Mouse (Mus musculus) megakaryocyte-erythroid progenitor cell, adult 5-6 weeks (primary cell): Measurements from ENCODE around the gene Camta1. TPM values are rescaled to one million over a fixed set of nuclear protein-coding genes. Genes with fewer than 3 reads are reported as not detected.

Experiments
- ATAC-seq: replicated peaks from 2 replicates; pipeline ENCODE4 v1.8.0; 2016; ENCODE audit warnings: mild to moderate bottlenecking, inconsistent platforms; ENCODE audit not compliant: severe bottlenecking, poor library complexity, low FRiP score, low TSS enrichment
- total RNA-seq, 2 experiments: library from RNA; stranded (forward) in 1 of 2; stranded (reverse) in 1 of 2; fragments of 200-1000, 215-1000 nt in 1 of 2; fragments of >200 nt in 1 of 2; fragmentation: Nextera tagmentation in 1 of 2; gene quantifications; 2 replicates each; pipeline ENCODE4 v1.2.3; 2014 to 2017

The Camta1 gene
- total RNA-seq, 2 experiments from 2014 or later, result 52.1 to 68.4 TPM

GRCm38 (mm10) chr4:151634771-151635170 is 226.9 kb downstream of the Camta1 start:
- no peak for ATAC-seq

GRCm38 (mm10) chr4:151633795-151634194 is 227.9 kb downstream of the Camta1 start:
- no peak for ATAC-seq

- ATAC-seq, result no peak
Observed at GRCm38 (mm10) chr4:151632321-151632720, 229.4 kb downstream of the Camta1 start.

- no peak for ATAC-seq
Observed at GRCm38 (mm10) chr4:151630664-151631063, 231.0 kb downstream of the Camta1 start.

- no peak for ATAC-seq
Observed at GRCm38 (mm10) chr4:151630231-151630630, 231.4 kb downstream of the Camta1 start.

- ATAC-seq, result no peak
Observed at GRCm38 (mm10) chr4:151619541-151620016, 242.1 kb downstream of the Camta1 start.

- ATAC-seq, result no peak
Observed at GRCm38 (mm10) chr4:151618420-151619310, 243.0 kb downstream of the Camta1 start.

GRCm38 (mm10) chr4:151611621-151612020 is 250.1 kb downstream of the Camta1 start:
- no peak for ATAC-seq

- ATAC-seq, result peak; percentile 84
Observed at GRCm38 (mm10) chr4:151610266-151610665, 251.4 kb downstream of the Camta1 start.

- ATAC-seq, result peak; percentile 71
Observed at GRCm38 (mm10) chr4:151604907-151605306, 256.8 kb downstream of the Camta1 start.

- peak; percentile 94 for ATAC-seq
Observed at GRCm38 (mm10) chr4:151604481-151604880, 257.2 kb downstream of the Camta1 start.

- no peak for ATAC-seq
Observed at GRCm38 (mm10) chr4:151603586-151603985, 258.1 kb downstream of the Camta1 start.

GRCm38 (mm10) chr4:151595116-151595515 is 266.6 kb downstream of the Camta1 start:
- no peak for ATAC-seq

GRCm38 (mm10) chr4:151593042-151593441 is 268.6 kb downstream of the Camta1 start:
- no peak for ATAC-seq

GRCm38 (mm10) chr4:151586074-151586473 is 275.6 kb downstream of the Camta1 start:
- ATAC-seq, result no peak

GRCm38 (mm10) chr4:151577961-151578360 is 283.7 kb downstream of the Camta1 start:
- ATAC-seq, result no peak

- no peak for ATAC-seq
Observed at GRCm38 (mm10) chr4:151576291-151577108, 285.2 kb downstream of the Camta1 start.

GRCm38 (mm10) chr4:151572716-151573115 is 289.0 kb downstream of the Camta1 start:
- no peak for ATAC-seq

GRCm38 (mm10) chr4:151569586-151569985 is 292.1 kb downstream of the Camta1 start:
- ATAC-seq, result no peak

- ATAC-seq, result no peak
Observed at GRCm38 (mm10) chr4:151568887-151569286, 292.8 kb downstream of the Camta1 start.
